Mouse (Mus musculus) CH12.LX (cell line): Measurements from ENCODE around the gene Raph1. TPM values are rescaled to one million over a fixed set of nuclear protein-coding genes. Genes with fewer than 3 reads are reported as not detected.

Experiments
- DNase-seq: peaks from one replicate; pipeline ENCODE4 v3.0.0-alpha.2; 2013; ENCODE audit errors: extremely low read depth
- H3K27ac ChIP-seq: 2 replicates; pipeline ENCODE4 v1.5.1; 2012; ENCODE audit warnings: low read depth, mild to moderate bottlenecking, control low read depth, moderate library complexity; ENCODE audit not compliant: insufficient read depth
- H3K27me3 ChIP-seq: replicated peaks from 2 replicates; pipeline ENCODE3; 2012; ENCODE audit warnings: inconsistent platforms
- H3K36me3 ChIP-seq, 2 experiments: replicated peaks in 1 of 2; 2 replicates each; pipeline versions ENCODE3 to v1.6.1; 2012; ENCODE audit warnings: inconsistent platforms in 1 of 2, low read length in 1 of 2, mild to moderate bottlenecking in 1 of 2, mixed read lengths in 1 of 2, moderate library complexity in 1 of 2; ENCODE audit not compliant: control insufficient read depth in 1 of 2, insufficient read depth in 1 of 2
- H3K4me1 ChIP-seq, 2 experiments: 2 replicates each; pipeline ENCODE4 v1.6.1; 2012; ENCODE audit warnings: inconsistent platforms in 1 of 2, moderate library complexity in 1 of 2; ENCODE audit not compliant: insufficient read depth in 2 of 2, control insufficient read depth in 1 of 2
- H3K4me2 ChIP-seq: 2 replicates; pipeline ENCODE4 v1.6.1; 2012; ENCODE audit warnings: low read depth, mild to moderate bottlenecking, control low read depth; ENCODE audit not compliant: poor library complexity, insufficient read depth, severe bottlenecking
- H3K4me3 ChIP-seq, 3 experiments: fragments of 150-350 bp in 1 of 3; sonication (generic) in 1 of 3; replicated peaks in 1 of 3; 2 replicates each; pipeline versions ENCODE3 to v1.5.1; 2011 to 2012; ENCODE audit warnings: low read depth in 2 of 3, low read length in 2 of 3, mild to moderate bottlenecking in 2 of 3, moderate library complexity in 2 of 3, control low read depth in 1 of 3, improper control_type of control experiment in 1 of 3, inconsistent platforms in 1 of 3, mixed read lengths in 1 of 3; ENCODE audit not compliant: poor library complexity in 1 of 3
- H3K79me2 ChIP-seq: replicated peaks from 2 replicates; pipeline ENCODE4 v1.6.1; 2012; ENCODE audit warnings: mild to moderate bottlenecking, moderate library complexity; ENCODE audit not compliant: control insufficient read depth, poor library complexity, insufficient read depth, severe bottlenecking; ENCODE audit errors: extremely low read depth
- H3K9ac ChIP-seq: 2 replicates; pipeline ENCODE4 v1.6.1; 2012; ENCODE audit warnings: low read depth, mild to moderate bottlenecking, control low read depth, moderate library complexity; ENCODE audit not compliant: insufficient read depth
- H3K9me3 ChIP-seq: replicated peaks from 2 replicates; pipeline ENCODE3; 2012; ENCODE audit warnings: low read length, inconsistent platforms, mixed read lengths
- CHD1 ChIP-seq: IDR thresholded peaks from 2 replicates; pipeline ENCODE4 v1.6.1; 2012; ENCODE audit warnings: low read depth, low read length, improper control_type of control experiment, inconsistent platforms
- CHD2 ChIP-seq: IDR thresholded peaks from 2 replicates; pipeline ENCODE4 v1.6.1; 2011; ENCODE audit warnings: low read length, improper control_type of control experiment
- ELF1 ChIP-seq: IDR thresholded peaks from 2 replicates; pipeline ENCODE4 v1.6.1; 2014; ENCODE audit warnings: low read depth, mild to moderate bottlenecking, inconsistent platforms, low read length, improper control_type of control experiment
- EP300 ChIP-seq: IDR thresholded peaks from 2 replicates; pipeline ENCODE4 v1.6.1; 2011; ENCODE audit warnings: low read length, improper control_type of control experiment
- IRF4 ChIP-seq: IDR thresholded peaks from 2 replicates; pipeline ENCODE4 v1.6.1; 2014; ENCODE audit warnings: low read depth, mild to moderate bottlenecking, inconsistent platforms, low read length, improper control_type of control experiment
- JUN ChIP-seq: IDR thresholded peaks from 2 replicates; pipeline ENCODE4 v1.6.1; 2011; ENCODE audit warnings: low read depth, mild to moderate bottlenecking, low read length, improper control_type of control experiment, moderate library complexity; ENCODE audit not compliant: insufficient read depth
- MAFK ChIP-seq: IDR thresholded peaks from 2 replicates; pipeline ENCODE4 v1.6.1; 2011; ENCODE audit warnings: low read length, improper control_type of control experiment; ENCODE audit not compliant: insufficient replicate concordance
- MAX ChIP-seq: IDR thresholded peaks from 2 replicates; pipeline ENCODE4 v1.6.1; 2011; ENCODE audit warnings: low read length, improper control_type of control experiment
- MEF2A ChIP-seq: IDR thresholded peaks from 2 replicates; pipeline ENCODE4 v1.6.1; 2014; ENCODE audit warnings: low read depth, mild to moderate bottlenecking, inconsistent platforms, low read length, improper control_type of control experiment, borderline replicate concordance
- NRF1 ChIP-seq: IDR thresholded peaks from 2 replicates; pipeline ENCODE4 v1.6.1; 2014; ENCODE audit warnings: low read depth, mild to moderate bottlenecking, inconsistent platforms, low read length, improper control_type of control experiment, moderate library complexity
- POLR2A ChIP-seq: IDR thresholded peaks from 2 replicates; pipeline ENCODE4 v1.6.1; 2011; ENCODE audit warnings: low read depth, mild to moderate bottlenecking, improper control_type of control experiment, low read length
- SIN3A ChIP-seq: IDR thresholded peaks from 2 replicates; pipeline ENCODE4 v1.6.1; 2012; ENCODE audit warnings: low read length, improper control_type of control experiment, inconsistent platforms
- SMC3 ChIP-seq: IDR thresholded peaks from 2 replicates; pipeline ENCODE4 v1.6.1; 2011; ENCODE audit warnings: low read depth, low read length, improper control_type of control experiment
- TBP ChIP-seq: conservative IDR thresholded peaks from 2 replicates; pipeline ENCODE4 v1.6.1; 2011; ENCODE audit warnings: low read depth, low read length, improper control_type of control experiment
- TCF12 ChIP-seq: IDR thresholded peaks from 2 replicates; pipeline ENCODE4 v1.6.1; 2014; ENCODE audit warnings: low read depth, mild to moderate bottlenecking, inconsistent platforms, low read length, improper control_type of control experiment
- ZC3H11A ChIP-seq: IDR thresholded peaks from 2 replicates; pipeline ENCODE4 v1.6.1; 2012; ENCODE audit warnings: low read depth, mild to moderate bottlenecking, inconsistent platforms, low read length, improper control_type of control experiment
- dilution Hi-C: fragments of 300-500 bp; cut with MboI; formaldehyde crosslinking; loops from 2 replicates; pipeline ENCODE4 v1.14.3; 2020; ENCODE audit warnings: low sequenced_read_pairs; ENCODE audit not compliant: extremely low pct_unique_long_range_greater_than_20kb, extremely low pct_ligation_motif_present
- in situ Hi-C: fragments of 300-500 bp; cut with MboI; formaldehyde crosslinking; loops from 3 replicates; pipeline ENCODE4 v1.14.3; 2019; ENCODE audit warnings: low sequenced_read_pairs, low pct_ligation_motif_present, low pct_unique_long_range_greater_than_20kb, mixed read lengths
- polyA plus RNA-seq: library from polyadenylated mRNA; unstranded; fragments of >175 nt; gene quantifications from 2 replicates; pipeline ENCODE4 v1.2.1, GENCODE M21; 2012; ENCODE audit warnings: low read depth; ENCODE audit not compliant: insufficient read length
- total RNA-seq, 2 experiments: library from RNA; depleted of rRNA; stranded (reverse); fragments of 300-350 nt in 1 of 2; fragments of >200 nt in 1 of 2; gene quantifications; 2 replicates each; pipeline ENCODE4 v1.2.3; 2012 to 2014

Raph1 gene
- total and polyA plus RNA-seq, 3 experiments = 3.7 to 7.6 (median 5.7) TPM

GRCm38 (mm10) chr1:60615703-60616102, 48.8 kb upstream of the Raph1 start:
- Histone ChIP-seq H3K9ac (no peak overlapping the region), H3K36me3 (no peaks in the 10 kb centered on the region), H3K27me3 (no peaks in the 10 kb centered on the region), H3K9me3 (no peaks in the 10 kb centered on the region), H3K79me2 (no peaks in the 10 kb centered on the region), H3K4me1 (peaks cover 6 to 30% of the 10 kb centered on the region in 2 experiments), H3K27ac (no peak overlapping the region), H3K4me3 (no peak overlapping the region), H3K4me2 (peak overlapping the region; percentile 29; the same call in 1 of the 2 replicates)
- DNase-seq = peak; percentile 24
- dilution Hi-C loops (no loop called here), in situ Hi-C loops (no loop called here)
- TF ChIP-seq SIN3A (0 out of 2 replicates have a peak, but pooled peaks have one; percentile 26), ELF1 (peak; percentile 43; the same call in 1 of the 2 replicates), MAX (0 out of 2 replicates have a peak, but pooled peaks have one; percentile 19), JUN (no peak), CHD2 (no peak), EP300 (peak; percentile 79), SMC3 (no peak), CHD1 (no peak), IRF4 (peak; percentile 82)

- Histone ChIP-seq H3K4me1 (peaks cover 6 to 30% of the 10 kb centered on the region in 2 experiments), H3K9ac (no peak overlapping the region), H3K9me3 (no peaks in the 10 kb centered on the region), H3K36me3 (no peaks in the 10 kb centered on the region), H3K4me2 (no peak overlapping the region), H3K4me3 (no peak overlapping the region), H3K27me3 (no peaks in the 10 kb centered on the region), H3K79me2 (no peaks in the 10 kb centered on the region), H3K27ac (no peak overlapping the region)
- peak; percentile 81 for TF ChIP-seq MAFK
- TF ChIP-seq TBP = no peak
- no peak for TF ChIP-seq MAX
- TF ChIP-seq CHD1 = no peak
- in situ Hi-C loops = no loop called here
- dilution Hi-C loops = no loop called here
- no peak for DNase-seq
Observed at GRCm38 (mm10) chr1:60614902-60615301, 48.0 kb upstream of the Raph1 start.

- no peak for DNase-seq
- in situ Hi-C loops (no loop called here), dilution Hi-C loops (no loop called here)
- Histone ChIP-seq H3K4me1 (peaks cover 6 to 22% of the 10 kb centered on the region in 2 experiments), H3K9me3 (no peaks in the 10 kb centered on the region), H3K9ac (no peak overlapping the region), H3K27me3 (no peaks in the 10 kb centered on the region)
- no peak for TF ChIP-seq TCF12
- TF ChIP-seq MEF2A = no peak
- no peak for TF ChIP-seq JUN
- no peak for TF ChIP-seq POLR2A
- no peak for TF ChIP-seq ZC3H11A
- TF ChIP-seq NRF1 = no peak
- TF ChIP-seq TBP = no peak
- TF ChIP-seq, all 38 proteins: peak for 0
- Histone ChIP-seq H3K79me2 (no peaks in the 10 kb centered on the region), H3K27ac (no peak overlapping the region), H3K36me3 (no peaks in the 10 kb centered on the region), H3K4me2 (no peak overlapping the region), H3K4me3 (no peak overlapping the region)
Observed at GRCm38 (mm10) chr1:60611968-60612367, 45.1 kb upstream of the Raph1 start.
